Mouse (Mus musculus): ENCODE measurements around the gene Cryzl1.
A peak's percentile ranks its signal among the peaks of the same experiment; 100 is the strongest.
"Not testable (repeated sequence)": the region's sequence is repeated elsewhere in the genome, so short reads cannot be mapped to it uniquely, and the experiment has no call there.

Cryzl1 gene

DNA sequence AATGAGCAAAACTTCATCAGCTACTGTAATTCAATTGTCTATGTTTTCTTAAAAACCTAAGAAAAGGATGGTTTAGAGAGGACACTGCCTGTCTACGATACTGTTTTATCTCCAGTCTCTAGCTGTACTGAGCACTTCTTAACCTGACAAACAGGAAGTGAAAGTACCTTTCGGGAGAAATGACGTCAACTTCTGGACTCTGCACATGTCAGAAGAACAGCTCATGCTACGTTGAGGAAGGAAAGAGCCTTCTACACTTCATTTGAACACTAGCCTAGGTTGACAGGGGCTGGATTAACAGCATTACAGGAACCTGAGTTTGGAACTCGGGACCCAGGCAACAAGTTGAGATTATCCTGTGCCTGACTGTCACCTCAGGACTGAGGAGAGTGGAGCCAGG is 43.2 kb downstream of the Cryzl1 start:
- DNase-seq, result no peak

DNA sequence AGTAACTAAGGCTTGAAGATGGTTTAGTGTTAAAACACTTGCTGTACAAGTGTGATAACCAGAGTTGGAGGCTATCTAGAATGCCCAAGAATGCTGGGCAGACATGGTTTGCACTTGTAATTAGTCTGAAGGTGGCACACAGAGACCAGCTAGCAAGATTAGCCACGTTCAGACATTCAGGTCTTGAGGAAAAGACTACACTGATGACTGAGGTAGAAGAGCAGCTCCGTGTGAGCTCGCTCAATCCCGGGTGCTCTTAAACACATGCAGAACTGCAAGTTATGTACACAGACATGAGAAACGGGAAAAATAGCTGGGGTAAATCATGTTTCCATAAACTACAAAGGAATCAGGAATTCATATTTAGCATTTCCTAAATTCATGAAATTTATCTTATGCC is 48.1 kb downstream of the Cryzl1 start:
- DNase-seq, result no peak

DNA sequence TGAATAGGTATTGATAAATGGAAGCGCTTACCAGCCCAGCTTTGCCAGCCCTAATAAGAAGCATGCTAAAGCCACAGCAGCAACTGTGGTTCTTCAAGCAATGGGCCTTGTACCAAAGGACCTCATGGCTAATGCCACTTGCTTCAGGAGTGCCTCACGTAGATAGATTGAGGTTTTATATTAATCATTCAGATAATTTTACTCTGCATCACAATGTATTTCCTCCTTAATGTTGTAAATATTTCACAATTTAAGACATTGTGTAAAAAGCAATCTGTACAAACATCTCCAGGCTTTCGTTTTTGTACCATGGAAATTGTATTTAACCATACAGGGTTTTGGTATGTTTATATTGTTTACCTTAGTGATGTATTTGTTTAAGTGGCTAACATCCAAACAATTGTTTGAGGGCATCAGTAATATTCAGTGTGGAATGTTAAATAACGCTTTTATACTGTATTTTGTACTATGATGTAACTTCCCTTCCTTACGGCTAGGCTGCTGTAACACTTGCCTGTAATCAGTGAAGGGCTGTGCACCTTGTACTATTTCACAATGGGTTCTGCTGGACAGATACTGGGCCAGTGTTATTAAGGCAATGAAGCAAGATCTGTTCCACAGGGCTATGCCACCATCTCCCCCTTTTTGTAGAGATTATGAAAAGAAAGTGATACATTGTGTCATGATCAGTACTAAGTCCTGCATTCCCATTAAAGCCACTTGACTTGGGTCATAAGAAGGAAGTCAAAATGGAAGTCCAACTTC is 50.4 kb downstream of the Cryzl1 start:
- DNase-seq, result no peak

DNA sequence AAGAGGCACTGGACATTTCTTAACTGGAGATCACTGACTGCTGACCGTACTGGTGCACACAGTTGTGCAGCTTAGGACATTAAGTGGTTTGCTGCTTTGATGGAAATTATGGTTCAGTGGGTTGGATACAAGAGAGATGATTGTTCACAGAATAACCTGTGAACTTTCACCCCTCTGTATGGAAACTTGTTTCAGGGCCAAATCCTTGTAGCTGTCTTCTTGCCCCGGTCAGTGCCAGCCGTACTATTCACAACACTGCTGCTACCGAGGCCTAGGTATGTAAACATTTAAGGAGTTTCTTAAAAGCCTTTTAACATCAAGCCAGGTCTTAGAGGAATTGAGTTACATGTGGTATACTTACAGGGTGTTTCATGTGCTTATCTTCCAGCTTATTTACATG is 54.3 kb downstream of the Cryzl1 start:
- DNase-seq, result peak; percentile 51

DNA sequence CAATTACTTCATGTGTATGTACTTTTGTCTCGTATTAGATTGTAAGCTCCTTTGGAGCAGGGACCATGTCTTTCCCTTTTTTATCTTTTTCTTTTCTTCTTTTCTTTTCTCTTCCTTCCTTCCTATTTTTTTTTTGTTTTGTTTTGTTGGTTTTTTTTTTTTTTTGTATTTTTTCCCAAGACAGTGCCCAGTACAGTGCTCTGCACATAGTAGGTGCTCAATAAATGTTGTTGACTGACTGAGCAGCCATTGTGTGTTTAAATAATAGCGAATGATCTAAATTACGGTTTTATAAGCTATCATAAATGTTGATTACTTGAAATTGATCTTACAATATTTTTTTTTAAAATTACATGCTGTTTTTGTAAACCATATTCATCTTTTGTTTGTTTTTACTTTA is 65.0 kb downstream of the Cryzl1 start:
- no peak for DNase-seq

DNA sequence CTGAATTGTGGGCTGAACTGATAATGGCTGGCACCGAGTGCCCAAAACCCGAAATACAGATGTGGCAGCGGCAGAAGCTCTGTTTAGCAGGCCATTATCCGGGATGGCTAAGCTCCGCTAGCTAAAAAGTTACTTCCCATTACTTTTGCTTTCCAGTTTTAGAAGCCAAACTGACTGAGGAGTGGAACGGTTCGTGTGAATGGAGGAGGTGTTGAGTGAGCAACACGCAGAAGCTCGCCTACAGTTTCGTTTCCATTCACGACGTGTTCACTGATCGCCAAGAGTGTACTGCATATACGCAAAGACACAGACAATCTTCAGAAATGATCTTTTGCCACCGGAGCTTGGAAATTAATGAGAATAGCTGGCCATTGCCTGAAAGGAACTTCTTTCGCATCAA is 66.4 kb downstream of the Cryzl1 start:
- no peak for DNase-seq

DNA sequence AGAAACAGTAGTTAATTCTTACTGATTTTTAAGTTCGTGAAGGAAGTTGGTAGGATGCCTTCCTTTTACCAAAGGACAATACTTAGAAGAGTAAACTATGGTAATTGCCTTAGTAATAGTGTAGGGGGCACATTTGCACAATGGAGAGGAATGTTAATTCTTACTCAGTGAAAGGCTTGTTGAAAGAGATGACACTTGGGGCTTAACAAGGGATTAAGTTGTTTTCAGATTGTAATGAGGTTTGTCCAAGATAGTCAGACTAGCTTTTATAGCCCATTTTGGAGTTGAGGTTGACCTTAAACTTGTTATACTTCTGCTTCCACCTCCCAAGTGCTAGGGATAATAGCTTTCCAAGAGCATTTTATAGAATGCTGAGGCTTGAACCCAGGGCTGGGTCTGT is 67.4 kb downstream of the Cryzl1 start:
- DNase-seq, result no peak

DNA sequence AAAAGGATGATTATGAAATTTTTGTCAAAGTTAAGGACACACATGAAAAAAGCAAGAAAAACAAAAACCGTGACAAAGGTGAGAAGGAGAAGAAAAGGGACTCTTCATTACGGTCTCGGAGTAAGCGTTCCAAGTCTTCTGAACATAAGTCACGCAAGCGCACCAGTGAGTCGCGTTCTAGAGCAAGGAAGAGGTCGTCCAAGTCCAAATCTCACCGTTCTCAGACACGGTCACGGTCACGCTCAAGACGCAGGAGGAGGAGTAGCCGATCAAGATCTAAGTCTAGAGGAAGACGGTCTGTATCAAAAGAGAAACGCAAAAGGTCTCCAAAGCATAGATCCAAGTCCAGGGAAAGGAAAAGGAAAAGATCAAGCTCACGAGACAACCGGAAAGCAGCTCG is 69.0 kb downstream of the Cryzl1 start:
- no peak for DNase-seq

DNA sequence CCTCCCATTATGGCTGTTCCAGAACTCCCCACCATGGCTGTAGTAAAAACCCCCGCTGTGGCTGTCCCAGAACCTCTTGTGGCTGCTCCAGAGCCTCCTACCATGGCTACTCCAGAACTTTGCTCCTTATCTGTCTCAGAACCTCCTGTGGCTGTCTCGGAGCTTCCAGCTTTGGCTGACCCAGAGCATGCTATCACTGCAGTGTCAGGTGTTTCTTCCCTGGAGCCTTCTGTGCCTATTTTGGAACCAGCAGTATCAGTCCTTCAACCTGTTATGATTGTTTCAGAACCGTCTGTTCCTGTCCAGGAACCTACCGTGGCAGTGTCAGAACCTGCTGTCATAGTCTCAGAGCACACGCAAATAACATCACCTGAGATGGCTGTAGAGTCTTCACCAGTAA is 70.3 kb downstream of the Cryzl1 start:
- DNase-seq, result no peak

DNA sequence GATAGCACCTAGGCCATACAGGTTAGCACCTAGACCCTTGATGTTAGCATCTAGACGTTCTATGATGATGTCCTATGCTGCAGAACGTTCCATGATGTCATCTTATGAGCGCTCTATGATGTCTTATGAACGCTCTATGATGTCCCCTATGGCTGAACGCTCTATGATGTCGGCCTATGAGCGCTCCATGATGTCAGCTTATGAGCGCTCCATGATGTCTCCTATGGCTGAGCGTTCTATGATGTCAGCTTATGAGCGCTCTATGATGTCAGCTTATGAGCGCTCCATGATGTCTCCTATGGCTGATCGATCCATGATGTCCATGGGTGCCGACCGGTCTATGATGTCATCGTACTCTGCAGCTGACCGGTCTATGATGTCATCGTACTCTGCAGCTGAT is 71.5 kb downstream of the Cryzl1 start:
- no peak for DNase-seq

GRCm38 (mm10) chr16:91655285-91655684 is 73.5 kb downstream of the Cryzl1 start:
- DNase-seq, result no peak

DNA sequence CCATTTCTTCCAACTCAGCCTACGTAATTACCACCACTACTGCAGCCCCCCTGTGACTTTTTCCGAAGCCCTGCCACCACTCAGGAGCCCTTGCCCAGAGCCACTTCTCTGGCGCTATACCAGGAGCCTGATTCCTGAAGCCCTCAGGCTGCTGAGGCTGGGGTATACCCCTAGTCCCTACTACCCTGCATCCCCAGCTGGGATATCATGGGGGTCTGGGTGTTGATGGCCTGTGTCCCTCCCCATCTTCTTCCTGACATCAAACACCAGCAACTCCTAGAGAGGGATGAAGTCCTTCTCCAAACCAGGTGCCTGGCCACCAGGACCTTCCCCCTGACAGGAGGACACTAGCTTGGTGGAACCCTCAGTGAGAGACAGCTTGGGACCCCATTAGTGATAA is 76.6 kb downstream of the Cryzl1 start:
- no peak for DNase-seq

GRCm38 (mm10) chr16:91649781-91650180 is 79.0 kb downstream of the Cryzl1 start:
- no peak for DNase-seq

DNA sequence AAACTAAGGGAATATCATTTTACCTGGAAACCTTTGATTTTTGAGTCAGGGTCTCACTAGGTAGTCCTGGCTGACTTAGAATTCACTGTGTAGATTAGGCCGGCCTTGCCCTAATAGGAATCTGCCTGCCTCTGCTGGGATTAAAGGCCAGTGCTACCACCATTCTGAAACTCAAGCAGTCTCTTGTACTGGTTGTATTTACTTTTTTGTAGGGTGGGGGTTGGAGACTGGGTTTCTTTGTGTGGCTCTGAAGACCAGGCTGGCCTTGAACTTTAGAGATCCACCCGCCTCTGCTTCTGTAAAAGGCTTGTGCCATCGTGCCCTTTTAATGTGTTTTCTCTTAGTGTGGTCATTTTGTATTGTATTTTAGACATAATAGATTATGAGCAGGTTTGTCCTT is 79.5 kb downstream of the Cryzl1 start:
- no peak for DNase-seq

- DNase-seq, result peak; percentile 76
Measured at GRCm38 (mm10) chr16:91648220-91648550, 80.6 kb downstream of the Cryzl1 start.

GRCm38 (mm10) chr16:91647461-91648219 is 81.1 kb downstream of the Cryzl1 start, which contains the start of gene Son:
Son (plus strand) TSS chr16:91647506.
- peak; percentile 98 for DNase-seq

DNA sequence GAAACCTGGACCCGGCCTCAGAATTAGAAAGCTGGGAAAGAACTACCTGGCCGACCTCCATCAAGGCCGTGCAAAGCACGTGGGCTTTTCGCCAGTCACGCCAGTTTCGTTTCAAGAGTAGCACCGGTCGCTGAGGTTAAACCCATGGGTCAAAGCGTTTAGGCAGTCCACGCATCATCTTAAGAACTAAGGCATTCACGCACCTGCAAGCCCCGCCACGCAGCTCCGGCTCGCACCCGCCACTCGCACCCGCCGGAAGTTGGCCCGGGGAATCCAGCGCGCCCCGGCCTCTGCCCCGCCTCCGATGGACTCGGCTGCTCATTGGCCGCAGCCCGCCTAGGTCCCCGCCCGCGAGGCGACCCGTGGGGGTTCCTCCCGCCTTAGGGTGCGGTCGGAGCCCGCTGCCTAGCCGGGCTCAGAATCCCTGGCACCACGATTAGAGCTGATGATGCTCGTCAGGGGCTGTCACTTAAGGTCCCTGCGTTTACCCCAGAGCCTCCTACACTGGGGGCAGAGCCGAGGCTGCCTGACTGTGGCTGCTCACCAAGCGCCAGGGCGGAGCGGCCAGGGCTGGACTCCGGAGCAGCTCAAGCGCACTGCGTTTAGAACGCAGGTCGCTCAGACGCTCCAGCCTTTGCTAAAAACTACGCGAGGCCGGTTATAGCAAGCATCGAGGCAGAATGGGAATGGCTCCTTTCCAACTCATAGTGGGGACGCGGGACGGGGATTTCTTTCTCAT is 81.9 kb downstream of the Cryzl1 start, which contains the start of gene Gart:
TSS of gene Gart (minus strand) at position 272 of the 739 bp plus-strand sequence.
- DNase-seq, result peak; percentile 95

GRCm38 (mm10) chr16:91645995-91646602 is 82.7 kb downstream of the Cryzl1 start:
- DNase-seq, result peak; percentile 25

- DNase-seq, result not testable (repeated sequence)
Measured at GRCm38 (mm10) chr16:91645420-91645819, 83.4 kb downstream of the Cryzl1 start.

DNA sequence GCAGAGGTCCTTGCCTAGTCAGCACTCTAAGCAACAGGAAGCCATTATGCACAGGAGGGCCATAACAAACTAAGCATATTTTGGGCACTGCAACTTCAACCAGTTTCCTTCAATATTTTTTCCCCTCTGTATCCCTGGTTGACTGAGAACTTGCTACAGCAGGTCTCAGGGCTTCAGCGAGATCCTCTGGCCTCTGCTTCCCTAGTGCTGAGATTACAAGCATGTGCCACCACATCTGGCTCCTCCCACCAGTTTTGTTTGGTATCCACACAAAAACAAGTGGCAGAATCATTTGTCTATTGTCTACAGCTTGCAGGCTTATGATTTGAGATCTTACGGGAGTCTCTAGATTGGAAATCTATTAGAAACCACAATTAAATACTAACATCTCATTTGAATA is 83.9 kb downstream of the Cryzl1 start:
- DNase-seq, result no peak

DNA sequence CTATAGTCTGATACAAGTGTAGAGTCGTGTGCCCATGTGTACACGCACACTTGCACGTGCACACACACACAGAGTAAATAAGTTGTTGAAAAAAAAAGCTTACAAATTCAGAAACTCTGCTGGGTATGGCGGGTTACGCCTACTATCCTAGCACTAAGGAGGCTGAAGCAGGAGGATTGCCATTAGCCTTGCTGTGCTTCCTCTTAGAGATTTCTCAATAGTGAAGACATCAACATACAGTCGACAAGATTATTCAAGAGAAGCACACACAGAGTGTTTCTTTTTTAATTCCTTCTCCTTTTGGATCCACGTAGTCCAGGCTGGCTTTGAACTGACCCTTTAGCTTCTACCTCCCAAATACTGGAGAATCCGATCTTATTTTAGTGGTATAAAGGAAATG is 88.6 kb downstream of the Cryzl1 start:
- no peak for DNase-seq

DNA sequence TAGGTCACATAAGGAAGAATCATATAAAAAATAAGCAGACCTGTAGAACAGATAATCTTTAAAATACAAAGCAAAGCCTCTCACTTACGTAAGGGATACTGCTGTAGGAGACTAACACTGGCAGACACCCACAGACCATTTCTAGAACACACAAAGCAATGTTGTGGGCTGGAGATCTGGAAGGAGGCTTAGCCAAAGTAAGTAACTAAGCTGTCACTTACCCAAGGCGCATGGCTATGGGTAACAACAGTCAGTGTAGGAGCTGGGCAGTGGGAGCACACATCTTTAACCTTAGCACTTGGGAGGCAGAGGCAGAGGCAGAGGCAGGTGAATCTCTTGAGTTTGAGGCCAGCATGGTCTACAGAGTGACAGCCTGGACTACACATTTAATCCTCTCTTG is 89.1 kb downstream of the Cryzl1 start:
- no peak for DNase-seq
